Mouse (Mus musculus): ENCODE measurements at regions not wholly inside any gene's neighbourhood (a gene's known extent, or its start where the extent isn't known, plus 50 kb on each side); places are given as distances from the start of the nearest gene placed in this dataset.

GRCm38 (mm10) chr1:174999265-175000200 is 77.9 kb upstream of the Grem2 start:
- no peaks in the 10 kb centered on the region for H3K36me3 ChIP-seq (ENCODE audit: control insufficient read depth, insufficient read depth)
- no peak overlapping the region for H3K27ac ChIP-seq (ENCODE audit: low read length)
- no peak overlapping the region for H3K4me3 ChIP-seq (replicated peaks; ENCODE audit: low read length)
- H3K9ac ChIP-seq (replicated peaks; ENCODE audit: low read depth, low read length): no peak overlapping the region
- WGBS: 73% methylated on average over 8 of the region's 8 CpGs
- H3K4me2 ChIP-seq (ENCODE audit: low read length): no peak overlapping the region
- no peaks in the 10 kb centered on the region for H3K27me3 ChIP-seq (replicated peaks; ENCODE audit: control insufficient read depth, insufficient read depth, low read length)
- H3K9me3 ChIP-seq (ENCODE audit: control insufficient read depth, low read length): no peaks in the 10 kb centered on the region
- peak; percentile 82 for ATAC-seq
- no peaks in the 10 kb centered on the region for H3K4me1 ChIP-seq (replicated peaks; ENCODE audit: control insufficient read depth, insufficient read depth, low read length)

- ATAC-seq: no peak
- Histone ChIP-seq H3K4me3 (replicated peaks; ENCODE audit: low read length) (no peak overlapping the region), H3K27ac (ENCODE audit: low read length) (no peak overlapping the region), H3K4me2 (ENCODE audit: low read length) (no peak overlapping the region), H3K36me3 (ENCODE audit: control insufficient read depth, insufficient read depth) (no peaks in the 10 kb centered on the region), H3K9me3 (ENCODE audit: control insufficient read depth, low read length) (no peaks in the 10 kb centered on the region), H3K27me3 (replicated peaks; ENCODE audit: control insufficient read depth, insufficient read depth, low read length) (no peaks in the 10 kb centered on the region), H3K9ac (replicated peaks; ENCODE audit: low read depth, low read length) (no peak overlapping the region), H3K4me1 (replicated peaks; ENCODE audit: control insufficient read depth, insufficient read depth, low read length) (no peaks in the 10 kb centered on the region)
- WGBS: 85% methylated on average over 4 of the region's 4 CpGs
Observed at GRCm38 (mm10) chr1:174992520-174992919, 70.9 kb upstream of the Grem2 start.

- Histone ChIP-seq H3K9me3 (ENCODE audit: control insufficient read depth, low read length) (no peaks in the 10 kb centered on the region), H3K4me1 (replicated peaks; ENCODE audit: control insufficient read depth, insufficient read depth, low read length) (no peaks in the 10 kb centered on the region), H3K4me3 (replicated peaks; ENCODE audit: low read length) (no peak overlapping the region), H3K36me3 (ENCODE audit: control insufficient read depth, insufficient read depth) (no peaks in the 10 kb centered on the region), H3K27ac (ENCODE audit: low read length) (no peak overlapping the region), H3K27me3 (replicated peaks; ENCODE audit: control insufficient read depth, insufficient read depth, low read length) (no peaks in the 10 kb centered on the region), H3K9ac (replicated peaks; ENCODE audit: low read depth, low read length) (no peak overlapping the region), H3K4me2 (ENCODE audit: low read length) (no peak overlapping the region)
- 81% methylated on average over 5 of the region's 5 CpGs for WGBS
- no peak for ATAC-seq
Observed at GRCm38 (mm10) chr1:174988590-174988989, 67.0 kb upstream of the Grem2 start.

GRCm38 (mm10) chr1:174971895-174972294 is 50.3 kb upstream of the Grem2 start:
- no peak for ATAC-seq
- Histone ChIP-seq H3K4me1 (replicated peaks; ENCODE audit: control insufficient read depth, insufficient read depth, low read length) (no peaks in the 10 kb centered on the region), H3K9ac (replicated peaks; ENCODE audit: low read depth, low read length) (no peak overlapping the region), H3K27ac (ENCODE audit: low read length) (no peak overlapping the region), H3K4me2 (ENCODE audit: low read length) (no peak overlapping the region), H3K27me3 (replicated peaks; ENCODE audit: control insufficient read depth, insufficient read depth, low read length) (no peaks in the 10 kb centered on the region), H3K9me3 (ENCODE audit: control insufficient read depth, low read length) (no peaks in the 10 kb centered on the region), H3K36me3 (ENCODE audit: control insufficient read depth, insufficient read depth) (no peaks in the 10 kb centered on the region), H3K4me3 (replicated peaks; ENCODE audit: low read length) (no peak overlapping the region)
- WGBS: 84% methylated on average over 6 of the region's 6 CpGs
